Mouse (Mus musculus) hematopoietic stem cell, adult 5-6 weeks (primary cell): ENCODE results near the gene Gm3149. TPM values are rescaled to one million over a fixed set of nuclear protein-coding genes. Genes with fewer than 3 reads are reported as not detected.
"Not testable (repeated sequence)": the region's sequence is repeated elsewhere in the genome, so short reads cannot be mapped to it uniquely, and the experiment has no call there.

ENCODE experiments used
- ATAC-seq, 2 experiments: fragments of 125-278 bp in 1 of 2; replicated peaks in 1 of 2; 2 replicates each; pipeline ENCODE4 v1.8.0; 2016 to 2017; ENCODE audit warnings: inconsistent platforms in 2 of 2, mild to moderate bottlenecking in 2 of 2, moderate number of reproducible peaks in 2 of 2, low read depth in 1 of 2, moderate TSS enrichment in 1 of 2; ENCODE audit not compliant: low FRiP score in 2 of 2, poor library complexity in 2 of 2, severe bottlenecking in 2 of 2, insufficient read depth in 1 of 2, low TSS enrichment in 1 of 2
- total RNA-seq: library from RNA; stranded (forward); fragments of 172-1452, 232-1000 nt; gene quantifications from 2 replicates; pipeline ENCODE4 v1.2.3, GENCODE M21; 2017

The Gm3149 gene
- total RNA-seq: not detected in 2 replicates

- ATAC-seq: not testable (repeated sequence)
Observed at GRCm38 (mm10) chr14:4316983-4317382, at the start of gene Gm3149. TSS of gene Gm3149 (plus strand) at chr14:4317283.

- ATAC-seq: not testable (repeated sequence)
Observed at GRCm38 (mm10) chr14:4269238-4269950, 47.7 kb upstream of the Gm3149 start.

GRCm38 (mm10) chr14:4279828-4280227, 37.3 kb upstream of the Gm3149 start:
- not testable (repeated sequence) for ATAC-seq

- ATAC-seq: not testable (repeated sequence)
Observed at GRCm38 (mm10) chr14:4334476-4335080, 17.5 kb downstream of the Gm3149 start, which contains the start of gene 2610042L04Rik. TSS of gene 2610042L04Rik (plus strand) at chr14:4334763.

- ATAC-seq: not testable (repeated sequence)
Observed at GRCm38 (mm10) chr14:4335506-4335905, 18.4 kb downstream of the Gm3149 start.

GRCm38 (mm10) chr14:4368991-4369390, 51.9 kb downstream of the Gm3149 start:
- not testable (repeated sequence) for ATAC-seq

- ATAC-seq: not testable (repeated sequence)
Observed at GRCm38 (mm10) chr14:4369691-4370090, 52.6 kb downstream of the Gm3149 start.

Other genes starting within 250 kb of the Gm3149 start
- not detected in 2 replicates for gene Gm3115, start 233.2 kb upstream of the Gm3149 start, total RNA-seq
- gene Gm8108, start 206.8 kb upstream of the Gm3149 start, total RNA-seq: 2.0 and 4.4 TPM in 2 replicates
- gene Gm3127, start 152.3 kb upstream of the Gm3149 start, total RNA-seq: not detected in 2 replicates
- gene Gm2974, start 134.7 kb upstream of the Gm3149 start, total RNA-seq: 0.25 and 1.6 TPM in 2 replicates
- gene Gm3138, start 67.7 kb upstream of the Gm3149 start, total RNA-seq: not detected in 2 replicates
- gene 2610042L04Rik, start 17.5 kb downstream of the Gm3149 start, total RNA-seq: not detected in 2 replicates
- gene Gm3159, start 80.2 kb downstream of the Gm3149 start, total RNA-seq: not detected in 2 replicates
- gene Gm3164, start 98.2 kb downstream of the Gm3149 start, total RNA-seq: not detected in 2 replicates
- not detected in 2 replicates for gene Gm3173, start 113.7 kb downstream of the Gm3149 start, total RNA-seq
- not detected in 2 replicates for gene Gm3182, start 164.5 kb downstream of the Gm3149 start, total RNA-seq
- not detected in 2 replicates for gene Gm3047, start 238.1 kb downstream of the Gm3149 start, total RNA-seq